Mouse (Mus musculus) hindbrain, embryonic 11.5 days (tissue): ENCODE results near the gene Chrne. TPM values are rescaled to one million over a fixed set of nuclear protein-coding genes. Genes with fewer than 3 reads are reported as not detected.

ENCODE experiments used
- ATAC-seq: fragments of 200-750 bp; cut with Nextera tagmentation; 2 replicates; pipeline ENCODE4 v1.8.0; 2017; ENCODE audit warnings: mild to moderate bottlenecking, moderate TSS enrichment, moderate library complexity; ENCODE audit not compliant: low FRiP score
- DNase-seq: peaks from one replicate; pipeline ENCODE4 v3.0.0-alpha.2; 2015; ENCODE audit warnings: low spot score
- H3K27ac ChIP-seq: fragments of 300-500 bp; sonication (generic); 2 replicates; pipeline ENCODE4 v1.5.1; 2014; ENCODE audit warnings: mild to moderate bottlenecking, low read depth, low read length
- H3K27me3 ChIP-seq: fragments of 300-500 bp; sonication (generic); 2 replicates; pipeline ENCODE4 v1.6.1; 2014; ENCODE audit warnings: mild to moderate bottlenecking, low read length, moderate library complexity, mixed read lengths; ENCODE audit not compliant: control insufficient read depth, insufficient read depth
- H3K36me3 ChIP-seq: fragments of 300-500 bp; sonication (generic); 2 replicates; pipeline ENCODE4 v1.6.1; 2014; ENCODE audit warnings: mild to moderate bottlenecking, low read length, moderate library complexity, mixed read lengths; ENCODE audit not compliant: control insufficient read depth, insufficient read depth
- H3K4me1 ChIP-seq: fragments of 300-500 bp; sonication (generic); replicated peaks from 2 replicates; pipeline ENCODE4 v1.6.1; 2014; ENCODE audit warnings: low read length, mixed read lengths; ENCODE audit not compliant: control insufficient read depth, insufficient read depth
- H3K4me2 ChIP-seq: fragments of 300-500 bp; sonication (generic); replicated peaks from 2 replicates; pipeline ENCODE4 v1.6.1; 2014; ENCODE audit warnings: mild to moderate bottlenecking, low read depth, low read length
- H3K4me3 ChIP-seq: fragments of 300-500 bp; sonication (generic); 2 replicates; pipeline ENCODE4 v1.5.1; 2014; ENCODE audit warnings: low read depth, low read length
- H3K9ac ChIP-seq: fragments of 300-500 bp; sonication (generic); 2 replicates; pipeline ENCODE4 v1.6.1; 2014; ENCODE audit warnings: low read depth, low read length
- H3K9me3 ChIP-seq: fragments of 300-500 bp; sonication (generic); 2 replicates; pipeline ENCODE4 v1.6.1; 2016; ENCODE audit warnings: low read length; ENCODE audit not compliant: control insufficient read depth
- WGBS: fragments of 180-500 bp; shearing (Covaris S2); extraction: QIAGEN DNeasy Blood & Tissue Kit; methylation state at CpG from one replicate; pipeline ENCODE4 v1.1.7; 2014; 5-methylcytosine and 5-hydroxymethylcytosine counted together
- polyA plus RNA-seq: library from polyadenylated mRNA; unstranded; fragments of >200 nt; fragmentation: Nextera tagmentation; extraction: Ambion mirVana; gene quantifications from 2 replicates; pipeline ENCODE4 v1.2.1, GENCODE M21; 2014

Chrne gene
- polyA plus RNA-seq, 1 experiment from 2014 or later = not detected

DNA sequence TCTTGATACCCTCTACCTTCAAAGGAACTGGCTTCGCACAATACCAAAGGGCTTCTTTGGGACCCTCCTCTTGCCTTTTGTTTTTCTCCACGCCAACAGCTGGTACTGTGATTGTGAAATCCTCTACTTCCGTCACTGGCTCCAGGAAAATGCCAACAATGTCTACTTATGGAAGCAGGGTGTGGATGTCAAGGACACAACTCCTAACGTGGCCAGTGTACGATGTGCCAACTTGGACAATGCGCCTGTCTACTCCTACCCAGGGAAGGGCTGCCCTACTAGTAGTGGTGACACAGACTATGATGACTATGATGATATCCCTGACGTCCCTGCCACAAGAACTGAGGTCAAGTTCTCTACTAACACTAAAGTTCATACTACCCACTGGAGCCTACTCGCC is 21.0 kb upstream of the Chrne start:
- Histone ChIP-seq H3K27ac (no peak overlapping the region), H3K9ac (no peak overlapping the region), H3K4me1 (no peaks in the 10 kb centered on the region), H3K4me2 (no peak overlapping the region), H3K9me3 (no peaks in the 10 kb centered on the region), H3K36me3 (no peaks in the 10 kb centered on the region), H3K4me3 (no peak overlapping the region), H3K27me3 (no peaks in the 10 kb centered on the region)
- DNase-seq = no peak
- 85% methylated on average over 8 of the region's 8 CpGs for WGBS
- ATAC-seq = no peak

DNA sequence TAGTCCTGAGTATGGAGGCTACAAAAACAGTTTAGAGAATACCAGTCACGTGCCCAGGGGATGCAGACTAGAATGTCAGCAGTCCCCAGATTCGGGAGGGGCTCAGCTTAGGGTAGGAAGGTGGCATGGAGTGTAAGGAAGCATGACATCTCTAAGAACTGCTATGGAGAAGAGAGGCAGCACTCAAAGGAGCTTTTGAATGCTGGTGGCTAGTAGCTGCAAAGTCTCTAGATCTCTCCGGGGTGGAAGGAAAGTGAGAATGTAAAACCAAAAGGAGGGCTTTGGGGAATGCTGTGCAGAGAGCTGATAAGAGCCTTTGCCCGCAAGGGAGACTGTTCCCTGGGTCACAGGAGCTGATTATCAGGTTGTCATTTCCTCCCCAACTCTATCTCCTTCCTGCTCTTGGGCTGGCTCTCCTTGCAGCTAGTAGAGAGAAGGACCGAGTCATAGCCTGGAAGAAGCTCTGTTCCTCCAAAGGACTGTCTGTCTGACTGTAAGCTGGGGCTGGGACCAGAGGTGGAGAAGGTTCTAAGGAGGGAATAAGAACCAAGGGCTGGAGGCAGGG is 19.8 kb upstream of the Chrne start, which contains the start of gene Gp1ba:
TSS of gene Gp1ba (plus strand) at position 409 of the 565 bp plus-strand sequence.
- WGBS = 51% methylated on average over 5 of the region's 5 CpGs
- no peaks in the 10 kb centered on the region for H3K4me1 ChIP-seq
- H3K4me3 ChIP-seq = no peak within 1 kb of the TSS
- H3K36me3 ChIP-seq = no peaks in the 10 kb centered on the region
- no peaks in the 10 kb centered on the region for H3K27me3 ChIP-seq
- ATAC-seq (no peak), DNase-seq (no peak)
- no peak within 1 kb of the TSS for H3K9ac ChIP-seq
- no peak within 1 kb of the TSS for H3K27ac ChIP-seq
- no peaks in the 10 kb centered on the region for H3K9me3 ChIP-seq
- no peak within 1 kb of the TSS for H3K4me2 ChIP-seq

DNA sequence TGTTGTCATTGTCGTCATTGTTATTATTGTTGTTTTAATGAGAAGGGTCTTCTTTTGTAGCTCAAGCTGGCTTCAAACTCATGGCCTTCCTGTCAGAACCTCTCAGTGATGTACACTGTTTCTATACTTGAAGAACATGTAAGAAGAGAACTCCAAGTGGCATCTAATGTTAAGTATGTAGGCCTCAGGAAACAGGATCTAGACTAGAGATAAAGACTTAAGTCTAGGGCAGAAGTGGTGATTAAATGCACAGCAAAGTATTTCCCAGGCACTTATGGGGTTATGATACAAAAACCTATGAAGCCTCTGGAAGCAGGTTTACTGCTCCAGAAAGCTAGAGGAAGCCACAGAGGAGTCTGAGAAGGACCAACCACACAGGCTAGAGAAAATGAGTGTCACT is 19.3 kb upstream of the Chrne start:
- ATAC-seq (no peak), DNase-seq (no peak)
- no peaks in the 10 kb centered on the region for H3K9me3 ChIP-seq
- H3K36me3 ChIP-seq = no peaks in the 10 kb centered on the region
- WGBS = 89% methylated on average over 1 of the region's 1 CpGs
- H3K4me2 ChIP-seq = no peak overlapping the region
- no peaks in the 10 kb centered on the region for H3K27me3 ChIP-seq
- H3K4me3 ChIP-seq = no peak overlapping the region
- no peak overlapping the region for H3K9ac ChIP-seq
- no peaks in the 10 kb centered on the region for H3K4me1 ChIP-seq
- no peak overlapping the region for H3K27ac ChIP-seq

DNA sequence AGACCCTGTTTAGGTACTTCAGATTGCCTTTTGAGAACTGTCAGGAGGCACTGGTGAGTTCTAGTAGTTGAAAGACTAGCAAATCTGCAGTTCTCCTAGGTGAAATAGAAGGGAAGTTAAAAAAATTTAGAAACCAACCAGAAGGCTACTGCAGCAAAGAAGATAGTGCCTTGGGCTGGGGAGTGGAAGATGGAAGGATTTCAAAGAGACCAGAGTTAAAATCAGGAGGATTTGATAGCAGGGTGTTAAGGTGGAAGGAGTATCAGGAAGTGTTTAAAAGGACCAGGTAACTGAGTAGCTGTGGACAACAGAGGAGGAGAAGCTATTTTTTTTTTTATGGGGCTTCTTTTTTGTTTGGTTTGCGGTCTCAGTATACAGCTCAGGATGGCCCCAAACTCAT is 18.7 kb upstream of the Chrne start:
- ATAC-seq = no peak

DNA sequence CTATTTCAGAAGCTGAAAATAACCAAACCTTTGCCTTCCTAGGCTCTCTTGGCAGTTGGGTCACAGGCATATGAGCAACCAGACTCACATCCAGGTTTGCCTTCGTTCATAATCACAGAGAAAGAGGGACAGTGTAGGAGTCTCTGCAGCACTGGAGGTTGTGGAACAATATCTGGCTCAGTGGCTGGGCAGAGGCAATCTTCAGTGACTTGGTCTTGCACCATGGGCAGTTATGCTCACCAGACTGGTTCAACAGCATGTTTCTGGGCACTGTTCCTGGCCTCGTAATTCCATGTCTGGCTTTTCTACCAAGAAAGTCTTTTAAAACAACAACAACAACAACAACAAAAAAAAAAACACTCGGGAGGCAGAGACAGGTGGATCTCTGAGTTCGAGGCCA is 16.6 kb upstream of the Chrne start:
- H3K9me3 ChIP-seq = no peaks in the 10 kb centered on the region
- no peak overlapping the region for H3K4me3 ChIP-seq
- H3K36me3 ChIP-seq = no peaks in the 10 kb centered on the region
- no peak overlapping the region for H3K27ac ChIP-seq
- no peaks in the 10 kb centered on the region for H3K4me1 ChIP-seq
- DNase-seq (no peak), ATAC-seq (no peak)
- H3K4me2 ChIP-seq = no peak overlapping the region
- H3K27me3 ChIP-seq = no peaks in the 10 kb centered on the region
- H3K9ac ChIP-seq = no peak overlapping the region
- 80% methylated on average over 4 of the region's 4 CpGs for WGBS

More for the DNA sequence above, 18.7 kb upstream of the Chrne start:
- H3K27me3 ChIP-seq = no peaks in the 10 kb centered on the region
- no peak overlapping the region for H3K4me3 ChIP-seq
- no peak overlapping the region for H3K9ac ChIP-seq
- H3K27ac ChIP-seq = no peak overlapping the region
- no peaks in the 10 kb centered on the region for H3K36me3 ChIP-seq
- H3K4me1 ChIP-seq = no peaks in the 10 kb centered on the region
- no peak for DNase-seq
- no peak overlapping the region for H3K4me2 ChIP-seq
- WGBS = 93% methylated on average over 1 of the region's 1 CpGs
- no peaks in the 10 kb centered on the region for H3K9me3 ChIP-seq

DNA sequence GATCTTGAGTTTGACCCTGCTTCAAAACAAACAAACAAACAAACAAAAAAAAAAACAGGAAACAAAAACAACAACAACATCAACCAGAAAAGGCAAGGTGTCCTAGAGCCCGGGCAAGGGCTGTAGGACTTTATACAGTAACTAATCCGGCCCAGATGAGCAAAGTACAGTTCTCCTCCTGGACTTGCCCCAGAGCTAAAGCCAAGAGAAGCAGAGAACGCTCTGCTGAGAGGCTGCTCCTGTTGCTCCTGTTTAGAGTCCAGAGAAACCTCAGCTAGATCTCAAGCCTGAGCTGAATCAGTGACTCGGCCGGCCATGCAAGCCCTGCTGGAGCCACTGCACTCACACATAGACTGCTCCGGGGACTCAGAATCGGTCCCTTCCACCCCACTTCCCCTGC is 11.1 kb upstream of the Chrne start:
- Histone ChIP-seq H3K9ac (no peak overlapping the region), H3K27me3 (no peaks in the 10 kb centered on the region), H3K4me3 (no peak overlapping the region), H3K36me3 (no peaks in the 10 kb centered on the region), H3K27ac (no peak overlapping the region), H3K9me3 (no peaks in the 10 kb centered on the region), H3K4me1 (no peaks in the 10 kb centered on the region), H3K4me2 (no peak overlapping the region)
- no peak for ATAC-seq
- no peak for DNase-seq
- WGBS = 74% methylated on average over 7 of the region's 7 CpGs

DNA sequence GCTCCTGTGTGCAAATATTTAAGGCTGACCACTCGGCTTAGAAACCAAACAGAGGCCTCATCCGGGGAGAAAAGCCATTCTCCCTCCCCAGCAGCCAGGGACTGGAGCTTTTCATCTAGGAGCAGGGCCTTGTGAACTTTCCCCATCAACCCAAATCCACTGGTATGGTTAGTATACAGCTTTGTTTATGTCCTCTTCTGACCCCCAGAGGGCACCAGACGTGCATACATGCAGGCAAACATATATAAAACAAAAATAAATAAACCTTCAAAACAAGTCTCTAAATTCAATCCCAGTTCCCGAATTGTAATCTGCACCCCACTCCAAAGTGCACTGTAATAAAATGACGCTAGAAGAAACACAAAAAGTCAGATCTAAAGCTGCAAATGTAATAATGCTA is 10.5 kb upstream of the Chrne start:
- WGBS = 63% methylated on average over 5 of the region's 5 CpGs
- no peaks in the 10 kb centered on the region for H3K4me1 ChIP-seq
- no peaks in the 10 kb centered on the region for H3K9me3 ChIP-seq
- no peaks in the 10 kb centered on the region for H3K36me3 ChIP-seq
- DNase-seq (no peak), ATAC-seq (no peak)
- no peaks in the 10 kb centered on the region for H3K27me3 ChIP-seq
- no peak overlapping the region for H3K27ac ChIP-seq
- H3K4me3 ChIP-seq = no peak overlapping the region
- no peak overlapping the region for H3K4me2 ChIP-seq
- no peak overlapping the region for H3K9ac ChIP-seq

DNA sequence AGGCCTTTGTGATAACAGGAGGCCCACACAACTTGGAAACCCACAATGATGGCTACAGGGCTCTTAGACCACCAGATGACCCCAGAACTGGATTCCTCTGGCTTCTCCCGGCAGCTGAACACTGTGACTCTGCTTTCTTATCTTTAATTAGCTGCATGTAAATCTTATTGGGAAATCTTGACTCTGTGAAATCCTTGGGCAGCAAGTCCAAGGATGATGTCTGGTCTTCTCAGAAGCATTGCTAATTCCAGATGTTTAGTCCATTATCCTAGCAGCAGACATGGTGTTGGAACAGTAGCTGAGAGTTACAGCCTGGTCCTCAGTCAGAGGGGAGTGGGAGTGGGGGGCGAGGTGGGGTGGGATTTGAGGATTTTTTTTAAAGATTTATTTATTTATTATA is 9.4 kb upstream of the Chrne start:
- Histone ChIP-seq H3K4me3 (no peak overlapping the region), H3K27me3 (no peaks in the 10 kb centered on the region), H3K27ac (no peak overlapping the region), H3K9me3 (no peaks in the 10 kb centered on the region), H3K9ac (no peak overlapping the region), H3K36me3 (no peaks in the 10 kb centered on the region), H3K4me1 (no peaks in the 10 kb centered on the region), H3K4me2 (no peak overlapping the region)
- ATAC-seq (no peak), DNase-seq (no peak)
- 77% methylated on average over 2 of the region's 2 CpGs for WGBS

DNA sequence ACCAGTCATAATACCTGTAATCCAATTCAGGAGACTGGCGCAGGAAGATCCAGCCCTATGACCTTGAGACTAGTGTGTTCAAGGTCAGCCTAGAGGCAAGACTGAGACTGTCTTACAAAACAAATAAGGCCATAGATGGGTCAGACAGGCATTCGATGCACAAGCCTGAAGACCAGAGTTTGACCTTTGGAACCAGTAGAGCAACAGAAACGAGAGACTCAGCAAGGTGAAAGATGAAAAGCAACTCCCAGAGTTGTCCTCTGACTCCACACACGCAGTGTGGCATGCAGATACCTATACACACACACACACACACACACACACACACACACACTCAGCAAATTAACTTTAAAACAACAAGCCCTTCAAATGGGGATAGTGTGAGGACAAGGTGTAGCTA is 7.9 kb upstream of the Chrne start:
- WGBS = 77% methylated on average over 4 of the region's 4 CpGs
- Histone ChIP-seq H3K9me3 (no peaks in the 10 kb centered on the region), H3K4me2 (no peak overlapping the region), H3K36me3 (no peaks in the 10 kb centered on the region), H3K4me1 (no peaks in the 10 kb centered on the region), H3K9ac (no peak overlapping the region), H3K27ac (no peak overlapping the region), H3K4me3 (no peak overlapping the region), H3K27me3 (peaks cover 2% of the 10 kb centered on the region; the same call in 1 of the 2 replicates)
- DNase-seq = no peak
- ATAC-seq = no peak
